Mouse (Mus musculus) MEL (cell line): ENCODE results near the gene Slc4a2.

ENCODE experiments used
- CTCF ChIP-seq, 3 experiments: IDR thresholded peaks in 2 of 3; conservative IDR thresholded peaks in 1 of 3; 2 replicates each; pipeline ENCODE4 v1.5.1; 2011 to 2012; ENCODE audit warnings: low read length in 3 of 3, low read depth in 2 of 3, mild to moderate bottlenecking in 2 of 3, improper control_type of control experiment in 1 of 3, inconsistent platforms in 1 of 3, mixed read lengths in 1 of 3, moderate library complexity in 1 of 3; ENCODE audit not compliant: control insufficient read depth in 1 of 3, insufficient read depth in 1 of 3, poor library complexity in 1 of 3, severe bottlenecking in 1 of 3
- MAX ChIP-seq: IDR thresholded peaks from 2 replicates; pipeline ENCODE4 v1.6.1; 2011; ENCODE audit warnings: low read length, improper control_type of control experiment
- UBTF ChIP-seq: IDR thresholded peaks from 2 replicates; pipeline ENCODE4 v1.6.1; 2012; ENCODE audit warnings: low read depth, mild to moderate bottlenecking, inconsistent platforms, low read length, improper control_type of control experiment, moderate library complexity, borderline replicate concordance; ENCODE audit not compliant: insufficient read depth
- ZKSCAN1 ChIP-seq: IDR thresholded peaks from 2 replicates; pipeline ENCODE4 v1.6.1; 2012; ENCODE audit warnings: low read depth, mild to moderate bottlenecking, inconsistent platforms, low read length, improper control_type of control experiment, moderate library complexity

GRCm38 (mm10) chr5:24475476-24476241 lies 52.0 kb downstream of the Slc4a2 start:
- TF ChIP-seq ZKSCAN1 = no peak
- TF ChIP-seq UBTF = no peak
- no peak for TF ChIP-seq MAX
- TF ChIP-seq CTCF (IDR thresholded peaks at IDR 0.05 in 2 of 3, conservative IDR thresholded peaks at IDR 0.05 in 1 of 3; ENCODE audit: control insufficient read depth in 1 of 3, insufficient read depth in 1 of 3, low read depth in 2 of 3, low read length in 3 of 3, poor library complexity in 1 of 3, severe bottlenecking in 1 of 3) = no peak
